Mouse (Mus musculus) bone marrow macrophage, adult 2 months (primary cell): ENCODE data around the gene Olfr1243. TPM values are rescaled to one million over a fixed set of nuclear protein-coding genes. Genes with fewer than 3 reads are reported as not detected.
"Not testable (repeated sequence)": the region's sequence is repeated elsewhere in the genome, so short reads cannot be mapped to it uniquely, and the experiment has no call there.

Experiments
- H3K27ac ChIP-seq: 2 replicates; pipeline ENCODE4 v1.5.1; 2012; ENCODE audit warnings: low read depth, low read length; ENCODE audit not compliant: insufficient read depth
- H3K4me1 ChIP-seq: 2 replicates; pipeline ENCODE4 v1.6.1; 2012; ENCODE audit warnings: low read length; ENCODE audit not compliant: control insufficient read depth, insufficient read depth
- H3K4me3 ChIP-seq: 2 replicates; pipeline ENCODE4 v1.5.1; 2012; ENCODE audit warnings: mild to moderate bottlenecking, low read length, moderate library complexity; ENCODE audit not compliant: insufficient read depth
- CTCF ChIP-seq: IDR thresholded peaks from 2 replicates; pipeline ENCODE4 v1.5.1; 2012; ENCODE audit warnings: low read depth, mild to moderate bottlenecking, low read length, moderate library complexity
- POLR2A ChIP-seq: IDR thresholded peaks from 2 replicates; pipeline ENCODE4 v1.6.1; 2012; ENCODE audit warnings: mild to moderate bottlenecking, low read depth, low read length, borderline replicate concordance
- polyA plus RNA-seq: library from polyadenylated mRNA; stranded (reverse); fragments of >200 nt; gene quantifications from 2 replicates; pipeline ENCODE4 v1.2.4, GENCODE M21; 2012; ENCODE audit not compliant: missing spikeins, insufficient read depth, insufficient read length

The Olfr1243 gene
- not detected in 2 replicates for polyA plus RNA-seq

DNA sequence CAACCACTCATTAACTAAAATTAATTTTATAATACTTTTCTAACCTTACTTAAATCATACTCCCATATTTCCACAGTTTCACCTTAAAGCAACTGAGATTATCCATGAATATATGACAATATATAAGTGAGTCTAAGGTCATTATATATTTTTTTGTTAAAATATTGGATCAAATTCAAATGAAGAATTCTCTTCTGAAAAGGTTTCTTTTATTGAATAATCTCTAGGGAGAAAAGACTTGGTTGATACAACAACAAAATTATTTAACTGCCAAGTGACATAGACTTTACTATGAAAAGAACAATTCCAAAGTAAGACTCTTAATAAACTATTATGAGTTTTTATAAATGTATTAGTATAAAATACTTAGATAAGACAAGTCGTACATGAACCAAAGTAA is at the start of gene Olfr1243:
TSS of gene Olfr1243 (minus strand) at position 101 of the 400 bp plus-strand sequence.
- Histone ChIP-seq H3K27ac (no peak within 1 kb of the TSS), H3K4me1 (no peaks in the 10 kb centered on the region), H3K4me3 (no peak within 1 kb of the TSS)
- no peak for TF ChIP-seq CTCF
- no peak for TF ChIP-seq POLR2A

DNA sequence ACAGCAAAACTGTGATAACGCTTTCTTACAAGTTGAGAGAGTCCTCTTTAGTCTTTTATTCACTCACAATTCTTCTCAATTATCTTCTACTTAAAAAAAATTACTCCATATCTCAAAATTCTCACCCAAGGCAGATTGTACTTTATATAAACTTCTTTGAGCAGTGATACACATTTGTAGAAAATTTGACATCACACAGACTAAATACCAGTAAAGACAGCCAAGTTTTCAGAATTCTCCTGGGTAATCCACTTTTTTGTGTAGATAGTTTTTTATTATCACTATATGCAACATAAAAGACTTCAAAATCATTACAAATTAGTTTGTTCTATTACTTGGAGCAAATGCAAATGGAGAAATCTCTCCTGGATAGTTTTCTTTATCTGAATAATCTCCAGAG is 47.1 kb upstream of the Olfr1243 start, which contains the start of gene Olfr1245:
TSS of gene Olfr1245 (minus strand) at position 101 of the 400 bp plus-strand sequence.
- Histone ChIP-seq H3K4me3 (no peak within 1 kb of the TSS), H3K4me1 (no peaks in the 10 kb centered on the region)
- TF ChIP-seq CTCF = no peak
- no peak for TF ChIP-seq POLR2A

GRCm38 (mm10) chr2:89562706-89563105 is 31.4 kb upstream of the Olfr1243 start:
- not testable (repeated sequence) for H3K4me1 ChIP-seq, H3K27ac ChIP-seq, H3K4me3 ChIP-seq

More for the DNA sequence above, 47.1 kb upstream of the Olfr1243 start, which contains the start of gene Olfr1245:
- no peak within 1 kb of the TSS for H3K27ac ChIP-seq

DNA sequence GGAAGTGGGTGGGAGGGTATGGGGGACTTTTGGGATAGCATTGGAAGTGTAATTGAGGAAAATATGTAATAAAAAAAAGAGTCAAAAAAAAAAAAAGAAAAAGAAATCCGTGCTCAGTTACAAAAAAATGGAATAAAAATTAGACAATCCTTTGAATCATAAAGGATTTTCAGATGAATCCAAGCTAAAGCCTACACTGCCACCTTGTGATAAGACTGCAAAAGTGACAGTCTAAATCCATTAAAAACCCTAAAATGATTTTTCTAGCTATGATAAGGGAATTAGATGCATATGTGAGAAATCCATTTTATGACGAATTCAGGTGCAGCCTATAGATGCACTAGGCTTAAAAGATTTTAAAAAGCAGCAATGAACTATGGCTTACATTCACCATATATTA is 13.2 kb upstream of the Olfr1243 start:
- Histone ChIP-seq H3K27ac (no peak overlapping the region), H3K4me1 (peaks cover 5% of the 10 kb centered on the region), H3K4me3 (no peak overlapping the region)
- TF ChIP-seq CTCF (no peak), POLR2A (no peak)

DNA sequence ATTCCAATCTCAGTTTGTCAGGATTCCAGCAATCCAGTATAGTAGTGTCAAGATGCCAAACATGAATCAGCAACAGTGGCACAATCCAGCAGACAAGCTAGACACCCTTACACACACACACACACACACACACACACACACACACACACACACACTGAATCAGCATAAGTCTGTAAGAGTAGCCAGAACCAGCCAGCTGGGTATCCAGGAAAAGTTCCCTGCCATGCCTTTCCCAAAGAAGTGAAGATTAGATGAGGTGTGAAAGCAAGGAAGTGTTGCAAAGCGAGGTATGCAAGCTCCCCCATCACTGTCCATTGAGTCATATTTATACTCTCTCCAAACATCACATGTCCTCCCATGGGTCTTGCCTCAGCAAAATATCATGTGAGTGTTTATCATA is 8.6 kb upstream of the Olfr1243 start:
- H3K27ac ChIP-seq = peak overlapping the region; percentile 63
- TF ChIP-seq CTCF (no peak), POLR2A (no peak)
- peaks cover 5% of the 10 kb centered on the region for H3K4me1 ChIP-seq
- H3K4me3 ChIP-seq = no peak overlapping the region

DNA sequence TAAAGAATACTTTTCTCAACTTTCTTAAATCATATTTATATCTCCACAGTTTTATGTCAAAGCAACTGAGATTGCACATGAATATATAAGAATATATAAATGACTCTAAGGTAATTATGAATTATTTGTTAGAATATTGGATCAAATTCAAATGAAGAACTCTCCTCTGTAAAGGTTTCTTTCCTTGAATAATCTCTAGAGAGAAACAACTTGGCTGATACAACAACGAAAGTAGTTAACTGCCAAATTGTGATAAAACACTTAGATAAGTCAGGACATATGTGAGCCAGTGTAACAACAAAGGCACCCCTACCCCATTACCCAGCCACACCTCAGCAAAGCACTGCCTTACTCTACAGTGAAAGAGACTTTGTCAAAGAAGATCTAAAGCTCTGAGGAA is 33.1 kb downstream of the Olfr1243 start, which contains the start of gene Olfr1242:
TSS of gene Olfr1242 (minus strand) at position 101 of the 400 bp plus-strand sequence.
- TF ChIP-seq POLR2A = no peak
- TF ChIP-seq CTCF = no peak
- Histone ChIP-seq H3K27ac (no peak within 1 kb of the TSS), H3K4me1 (no peaks in the 10 kb centered on the region), H3K4me3 (no peak within 1 kb of the TSS)

GRCm38 (mm10) chr2:89487026-89487425 is 44.3 kb downstream of the Olfr1243 start, which contains the start of gene Olfr1241:
Gene Olfr1241 (minus strand): TSS chr2:89487126.
- TF ChIP-seq CTCF (no peak), POLR2A (no peak)
- Histone ChIP-seq H3K27ac (no peak within 1 kb of the TSS), H3K4me1 (no peaks in the 10 kb centered on the region), H3K4me3 (no peak within 1 kb of the TSS)

Other genes starting within 250 kb of the Olfr1243 start
- not detected in 2 replicates for gene Olfr1229, start 243.5 kb downstream of the Olfr1243 start, polyA plus RNA-seq
- not detected in 2 replicates for gene Olfr1230, start 234.2 kb downstream of the Olfr1243 start, polyA plus RNA-seq
- gene Olfr1231, start 224.4 kb downstream of the Olfr1243 start, polyA plus RNA-seq = not detected in 2 replicates
- not detected in 2 replicates for gene Olfr1232, start 201.8 kb downstream of the Olfr1243 start, polyA plus RNA-seq
- gene Olfr1233, start 189.1 kb downstream of the Olfr1243 start, polyA plus RNA-seq = not detected in 2 replicates
- gene Olfr1234, start 166.6 kb downstream of the Olfr1243 start, polyA plus RNA-seq = not detected in 2 replicates
- gene Olfr1238, start 121.8 kb downstream of the Olfr1243 start, polyA plus RNA-seq = not detected in 2 replicates
- gene Olfr1239, start 111.1 kb downstream of the Olfr1243 start, polyA plus RNA-seq = not detected in 2 replicates
- not detected in 2 replicates for gene Olfr1240, start 88.5 kb downstream of the Olfr1243 start, polyA plus RNA-seq
- gene Olfr1241, start 44.4 kb downstream of the Olfr1243 start, polyA plus RNA-seq = not detected in 2 replicates
- gene Olfr1242, start 33.2 kb downstream of the Olfr1243 start, polyA plus RNA-seq = not detected in 2 replicates
- not detected in 2 replicates for gene Olfr1245, start 47.0 kb upstream of the Olfr1243 start, polyA plus RNA-seq
- 0.11 TPM in 1 of 2 replicates, not detected in the other for gene Olfr1246, start 61.7 kb upstream of the Olfr1243 start, polyA plus RNA-seq
- gene Olfr1247, start 82.6 kb upstream of the Olfr1243 start, polyA plus RNA-seq = not detected in 2 replicates
- not detected in 2 replicates for gene Olfr1248, start 86.8 kb upstream of the Olfr1243 start, polyA plus RNA-seq
- not detected in 2 replicates for gene Olfr1249, start 103.5 kb upstream of the Olfr1243 start, polyA plus RNA-seq
- gene Olfr1250, start 130.0 kb upstream of the Olfr1243 start, polyA plus RNA-seq = not detected in 2 replicates
- gene Olfr1251, start 140.4 kb upstream of the Olfr1243 start, polyA plus RNA-seq = not detected in 2 replicates
- gene Olfr1252, start 193.5 kb upstream of the Olfr1243 start, polyA plus RNA-seq = not detected in 2 replicates
- not detected in 2 replicates for gene Olfr1253, start 225.6 kb upstream of the Olfr1243 start, polyA plus RNA-seq